Comparison of ENCODE assay signal across 18 mouse cellular contexts in the genomic region with DNA sequence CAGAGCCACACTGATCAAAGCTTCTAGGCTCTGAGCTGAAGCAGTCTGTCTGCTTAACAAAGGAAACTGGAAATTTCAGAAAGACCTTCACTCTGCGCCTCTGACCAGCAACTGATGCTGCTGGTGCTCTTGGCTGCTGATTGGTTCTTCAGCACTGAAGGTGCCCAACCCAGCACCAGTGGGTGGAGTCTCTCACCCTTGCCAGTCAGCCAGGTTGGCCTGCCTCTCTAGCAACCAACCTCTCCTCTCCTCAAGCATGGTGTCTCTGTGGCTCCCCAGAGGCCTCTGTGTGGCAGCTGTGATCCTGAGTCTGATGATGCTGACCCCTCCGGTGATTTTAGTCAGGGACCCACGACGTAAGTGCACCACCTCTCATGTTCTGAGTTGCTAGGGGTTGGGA. TPM values are rescaled to one million over a fixed set of nuclear protein-coding genes. Genes with fewer than 3 reads are reported as not detected.
A peak's percentile ranks its signal among the peaks of the same experiment; 100 is the strongest.
DNase-seq lines count a peak whose midpoint lies in the region; ATAC-seq and TF ChIP-seq lines count a peak whose summit lies in the region.
"Had no signal": no experiment of that assay in that cellular context is flagged by ENCODE, and none has a peak within 500 bp of the region (broad histone marks: within the 10 kb centered on the region; RNA-seq: fewer than 3 reads in every experiment).

Gene H2-Eb2, plus strand, starts transcription at position 230 of the 400 bp plus-strand sequence.

- intact Hi-C loops in gastrocnemius, postnatal 36 days (cut with DNase I) = no loop called here

- ATAC-seq in neural tube, embryonic 15.5 days (ENCODE audit: low FRiP score) = no peak
- ATAC-seq: hindbrain, embryonic 16.5 days had no signal

- peak; percentile 56 for DNase-seq in adrenal gland, postnatal 14 days
- no peak for DNase-seq in adrenal gland, adult 2 months
- peak; percentile 4 for DNase-seq in retina, embryonic 14.5 days (ENCODE audit: low spot score)
- DNase-seq in retina, postnatal 1 day = no peak
- no peak for DNase-seq in gastrocnemius, postnatal 36 days
- no peak for DNase-seq in urinary bladder, adult 2 months (ENCODE audit: low spot score)
- DNase-seq: cerebellum, adult 18-20 months; layer of hippocampus, postnatal 36 days had no signal

- 58% methylated on average over 4 of the region's 4 CpGs for whole genome bisulfite sequencing in small intestine, adult 2 months
- WGBS in neural tube, embryonic 15.5 days = 52% methylated on average over 4 of the region's 4 CpGs

- no peaks in the 10 kb centered on the region for H3K27me3 ChIP-seq in small intestine, adult 2 months (ENCODE audit: control insufficient read depth, insufficient read depth, low read length)
- H3K27me3 ChIP-seq in neural tube, embryonic 15.5 days (replicated peaks) = no peaks in the 10 kb centered on the region
- H3K27me3 ChIP-seq: embryonic facial prominence, embryonic 12.5 days; heart, embryonic 15.5 days; limb, embryonic 12.5 days; lung, embryonic 15.5 days had no signal

- no peak within 1 kb of the TSS for H3K4me2 ChIP-seq in neural tube, embryonic 15.5 days
- H3K4me2 ChIP-seq: embryonic facial prominence, embryonic 12.5 days; heart, embryonic 15.5 days; limb, embryonic 12.5 days; lung, embryonic 15.5 days had no signal

- no peaks in the 10 kb centered on the region for H3K36me3 ChIP-seq in small intestine, adult 2 months (ENCODE audit: control insufficient read depth, insufficient read depth, low read length)
- H3K36me3 ChIP-seq in neural tube, embryonic 15.5 days = no peaks in the 10 kb centered on the region
- H3K36me3 ChIP-seq: embryonic facial prominence, embryonic 12.5 days; heart, embryonic 15.5 days; limb, embryonic 12.5 days; lung, embryonic 15.5 days had no signal

- TF ChIP-seq CTCF in small intestine, adult 2 months (IDR thresholded peaks at IDR 0.05; ENCODE audit: extremely low read depth, insufficient read length, insufficient replicate concordance, low read depth, low read length) = no peak

- no peak within 1 kb of the TSS for H3K27ac ChIP-seq in small intestine, adult 2 months (ENCODE audit: insufficient read depth, low read depth, low read length)
- no peak within 1 kb of the TSS for H3K27ac ChIP-seq in neural tube, embryonic 15.5 days (replicated peaks)
- H3K27ac ChIP-seq: embryonic facial prominence, embryonic 12.5 days; heart, embryonic 15.5 days; kidney, postnatal 0 days; limb, embryonic 12.5 days; lung, embryonic 15.5 days had no signal

- H3K4me1 ChIP-seq in small intestine, adult 2 months (ENCODE audit: control insufficient read depth, insufficient read depth, insufficient read length, low read length) = no peaks in the 10 kb centered on the region
- H3K4me1 ChIP-seq in neural tube, embryonic 15.5 days = no peaks in the 10 kb centered on the region
- H3K4me1 ChIP-seq: embryonic facial prominence, embryonic 12.5 days; heart, embryonic 15.5 days; limb, embryonic 12.5 days; lung, embryonic 15.5 days had no signal

- no peak for TF ChIP-seq POLR2A in small intestine, adult 2 months (IDR thresholded peaks at IDR 0.05; ENCODE audit: low read depth, low read length)

- no peaks in the 10 kb centered on the region for H3K9me3 ChIP-seq in neural tube, embryonic 15.5 days (replicated peaks)
- H3K9me3 ChIP-seq: embryonic facial prominence, embryonic 12.5 days; heart, embryonic 15.5 days; limb, embryonic 12.5 days; lung, embryonic 15.5 days had no signal

- H3K9ac ChIP-seq in neural tube, embryonic 15.5 days (replicated peaks) = no peak within 1 kb of the TSS
- H3K9ac ChIP-seq: embryonic facial prominence, embryonic 12.5 days; heart, embryonic 15.5 days; limb, embryonic 12.5 days; lung, embryonic 15.5 days had no signal

- H3K4me3 ChIP-seq in small intestine, adult 2 months (ENCODE audit: low read depth, low read length) = 0 out of 2 replicates have a peak within 1 kb of the TSS, but pooled peaks have one; percentile 7
- H3K4me3 ChIP-seq in neural tube, embryonic 15.5 days (replicated peaks) = no peak within 1 kb of the TSS
- H3K4me3 ChIP-seq: embryonic facial prominence, embryonic 12.5 days; heart, embryonic 15.5 days; limb, embryonic 12.5 days; lung, embryonic 15.5 days had no signal

RNA-seq across cellular contexts. Expression of gene H2-Eb2, which starts in this region (rescaled TPM):
- total RNA-seq in adrenal gland, postnatal 14 days (2021) = 1.1 TPM in 1 of 2 replicates, not detected in the other
- not detected for total RNA-seq in adrenal gland, adult 2 months (2021)
- 0.03 TPM in 1 of 2 replicates, not detected in the other for polyA plus RNA-seq in adrenal gland, adult 2 months (2012; rRNA removed)
- 0.44 and 1.2 TPM in 2 replicates for polyA plus RNA-seq in small intestine, adult 2 months (2012; rRNA removed)
- polyA plus RNA-seq in neural tube, embryonic 15.5 days (2015; fragmentation: Nextera tagmentation; extraction: Ambion mirVana) = 0.19 and 0.54 TPM in 2 replicates
- not detected for total RNA-seq in gastrocnemius, postnatal 36 days (2021)
- 0.09 and 0.18 TPM in 2 replicates for polyA plus RNA-seq in urinary bladder, adult 2 months (2012; rRNA removed)
- total RNA-seq: gastrocnemius, adult 8-10 months; layer of hippocampus, postnatal 36 days had no signal
- polyA plus RNA-seq: embryonic facial prominence, embryonic 12.5 days; forebrain, embryonic 11.5 days; heart, embryonic 15.5 days; kidney, postnatal 0 days had no signal

Comparison
In these comparisons a context has a peak if more than half of its experiments do, and no peak if none do; other contexts are left out.
1. DNase-seq: peak in adrenal gland, postnatal 14 days (single experiment) and retina, embryonic 14.5 days (single experiment); none in adrenal gland, adult 2 months (single experiment), retina, postnatal 1 day (single experiment), gastrocnemius, postnatal 36 days (0 of 2) and urinary bladder, adult 2 months (single experiment).